Mouse (Mus musculus) ovary, postnatal 10 days (tissue): ENCODE data around the gene Srsf3.

Experiments
- DNase-seq: peaks from one replicate; pipeline ENCODE4 v3.0.0; 2022; ENCODE audit warnings: low spot score

The Srsf3 gene

GRCm38 (mm10) chr17:29046863-29047262, 14.4 kb downstream of the Srsf3 start:
- DNase-seq: no peak

GRCm38 (mm10) chr17:29047697-29048514, 15.5 kb downstream of the Srsf3 start:
- no peak for DNase-seq

GRCm38 (mm10) chr17:29048748-29049507, 16.5 kb downstream of the Srsf3 start:
- DNase-seq: peak; percentile 81

- DNase-seq: no peak
These were observed 17.1 kb downstream of the Srsf3 start for GRCm38 (mm10) chr17:29049508-29049889.

- no peak for DNase-seq
These were observed 17.5 kb downstream of the Srsf3 start for GRCm38 (mm10) chr17:29049923-29050322.

- DNase-seq: no peak
These were observed 18.4 kb downstream of the Srsf3 start for GRCm38 (mm10) chr17:29050791-29051190.

- DNase-seq: no peak
These were observed 20.6 kb downstream of the Srsf3 start for GRCm38 (mm10) chr17:29053067-29053466.

GRCm38 (mm10) chr17:29053841-29054240, 21.4 kb downstream of the Srsf3 start:
- no peak for DNase-seq

GRCm38 (mm10) chr17:29054429-29054828, 22.0 kb downstream of the Srsf3 start:
- no peak for DNase-seq

GRCm38 (mm10) chr17:29055586-29055985, 23.2 kb downstream of the Srsf3 start:
- no peak for DNase-seq

GRCm38 (mm10) chr17:29056207-29056606, 23.8 kb downstream of the Srsf3 start:
- DNase-seq: no peak

GRCm38 (mm10) chr17:29056699-29057151, 24.3 kb downstream of the Srsf3 start:
- no peak for DNase-seq

GRCm38 (mm10) chr17:29057361-29057890, 25.0 kb downstream of the Srsf3 start:
- DNase-seq: no peak

- DNase-seq: no peak
These were observed 25.5 kb downstream of the Srsf3 start for GRCm38 (mm10) chr17:29057961-29058360.

GRCm38 (mm10) chr17:29058487-29058886, 26.1 kb downstream of the Srsf3 start:
- no peak for DNase-seq

- no peak for DNase-seq
These were observed 27.2 kb downstream of the Srsf3 start for GRCm38 (mm10) chr17:29059581-29059980.

- DNase-seq: no peak
These were observed 28.5 kb downstream of the Srsf3 start for GRCm38 (mm10) chr17:29060946-29061345.

- no peak for DNase-seq
These were observed 29.9 kb downstream of the Srsf3 start for GRCm38 (mm10) chr17:29062119-29063035.

GRCm38 (mm10) chr17:29063121-29063987, 30.9 kb downstream of the Srsf3 start:
- no peak for DNase-seq

- DNase-seq: no peak
These were observed 31.5 kb downstream of the Srsf3 start for GRCm38 (mm10) chr17:29063988-29064285.
